Mouse (Mus musculus) embryonic facial prominence, embryonic 14.5 days (tissue): ENCODE data around the gene Dpp4. TPM values are rescaled to one million over a fixed set of nuclear protein-coding genes. Genes with fewer than 3 reads are reported as not detected.

Source experiments
- ATAC-seq: fragments of 200-750 bp; cut with Nextera tagmentation; 2 replicates; pipeline ENCODE4 v1.8.0; 2017; ENCODE audit warnings: low read depth, moderate number of reproducible peaks, moderate TSS enrichment
- DNase-seq: peaks from one replicate; pipeline ENCODE4 v3.0.0-alpha.2; 2015; ENCODE audit warnings: low spot score
- H3K27ac ChIP-seq: fragments of 300-500 bp; sonication (generic); replicated peaks from 2 replicates; pipeline ENCODE4 v1.5.1; 2014; ENCODE audit warnings: low read depth, mild to moderate bottlenecking, low read length, moderate library complexity
- H3K27me3 ChIP-seq: fragments of 300-500 bp; sonication (generic); replicated peaks from 2 replicates; pipeline ENCODE4 v1.6.1; 2014; ENCODE audit warnings: low read length; ENCODE audit not compliant: control insufficient read depth, insufficient read depth
- H3K36me3 ChIP-seq: fragments of 300-500 bp; sonication (generic); 2 replicates; pipeline ENCODE4 v1.6.1; 2014; ENCODE audit warnings: low read length, mixed read lengths; ENCODE audit not compliant: control insufficient read depth, insufficient read depth
- H3K4me1 ChIP-seq: fragments of 300-500 bp; sonication (generic); 2 replicates; pipeline ENCODE4 v1.6.1; 2014; ENCODE audit warnings: antibody characterized with exemption, low read length; ENCODE audit not compliant: control insufficient read depth, insufficient read depth
- H3K4me2 ChIP-seq: fragments of 300-500 bp; sonication (generic); 2 replicates; pipeline ENCODE4 v1.6.1; 2014; ENCODE audit warnings: low read depth, mild to moderate bottlenecking, low read length, moderate library complexity, mixed read lengths
- H3K4me3 ChIP-seq: fragments of 300-500 bp; sonication (generic); 2 replicates; pipeline ENCODE4 v1.5.1; 2014; ENCODE audit warnings: low read depth, mild to moderate bottlenecking, low read length
- H3K9ac ChIP-seq: fragments of 300-500 bp; sonication (generic); 2 replicates; pipeline ENCODE4 v1.6.1; 2014; ENCODE audit warnings: low read depth, mild to moderate bottlenecking, low read length, moderate library complexity, mixed read lengths
- H3K9me3 ChIP-seq: fragments of 300-500 bp; sonication (generic); 2 replicates; pipeline ENCODE4 v1.6.1; 2016; ENCODE audit warnings: low read length; ENCODE audit not compliant: control insufficient read depth
- WGBS: fragments of 180-500 bp; shearing (Covaris S2); extraction: QIAGEN DNeasy Blood & Tissue Kit; methylation state at CpG from one replicate; pipeline ENCODE4 v1.1.7; 2014; 5-methylcytosine and 5-hydroxymethylcytosine counted together
- polyA plus RNA-seq: library from polyadenylated mRNA; unstranded; fragments of >200 nt; fragmentation: Nextera tagmentation; extraction: Ambion mirVana; gene quantifications from 2 replicates; pipeline ENCODE4 v1.2.1, GENCODE M21; 2014

Dpp4 gene
- polyA plus RNA-seq, 1 experiment from 2014 or later: 9.7 TPM

- 82% methylated on average over 3 of the region's 3 CpGs for WGBS
- no peak overlapping the region for H3K27ac ChIP-seq
- DNase-seq: no peak
- H3K9me3 ChIP-seq: no peaks in the 10 kb centered on the region
- H3K9ac ChIP-seq: no peak overlapping the region
- no peaks in the 10 kb centered on the region for H3K27me3 ChIP-seq
- no peaks in the 10 kb centered on the region for H3K36me3 ChIP-seq
- H3K4me2 ChIP-seq: no peak overlapping the region
- no peak for ATAC-seq
- no peak overlapping the region for H3K4me3 ChIP-seq
- H3K4me1 ChIP-seq: no peaks in the 10 kb centered on the region
These were observed 92.5 kb downstream of the Dpp4 start for GRCm38 (mm10) chr2:62319489-62319888.

GRCm38 (mm10) chr2:62316930-62317329 lies 95.1 kb downstream of the Dpp4 start:
- no peak for ATAC-seq
- Histone ChIP-seq H3K9me3 (no peaks in the 10 kb centered on the region), H3K9ac (no peak overlapping the region), H3K27ac (no peak overlapping the region), H3K36me3 (no peaks in the 10 kb centered on the region), H3K4me3 (no peak overlapping the region), H3K27me3 (no peaks in the 10 kb centered on the region), H3K4me2 (no peak overlapping the region), H3K4me1 (no peaks in the 10 kb centered on the region)
- WGBS: 72% methylated on average over 2 of the region's 2 CpGs
- no peak for DNase-seq

GRCm38 (mm10) chr2:62307477-62307876 lies 104.6 kb downstream of the Dpp4 start:
- Histone ChIP-seq H3K9ac (no peak overlapping the region), H3K27me3 (no peaks in the 10 kb centered on the region), H3K36me3 (no peaks in the 10 kb centered on the region), H3K4me3 (no peak overlapping the region), H3K4me1 (no peaks in the 10 kb centered on the region), H3K4me2 (no peak overlapping the region), H3K27ac (no peak overlapping the region), H3K9me3 (no peaks in the 10 kb centered on the region)
- no peak for ATAC-seq
- DNase-seq: no peak
- WGBS: 75% methylated on average over 2 of the region's 2 CpGs

GRCm38 (mm10) chr2:62306978-62307377 lies 105.1 kb downstream of the Dpp4 start:
- DNase-seq (no peak), ATAC-seq (no peak)
- Histone ChIP-seq H3K27me3 (no peaks in the 10 kb centered on the region), H3K9ac (no peak overlapping the region), H3K9me3 (no peaks in the 10 kb centered on the region), H3K36me3 (no peaks in the 10 kb centered on the region), H3K4me2 (no peak overlapping the region), H3K4me1 (no peaks in the 10 kb centered on the region), H3K27ac (no peak overlapping the region), H3K4me3 (no peak overlapping the region)
- WGBS: 86% methylated on average over 5 of the region's 5 CpGs

GRCm38 (mm10) chr2:62301716-62302115 lies 110.3 kb downstream of the Dpp4 start:
- ATAC-seq: no peak
- no peak overlapping the region for H3K27ac ChIP-seq
- no peaks in the 10 kb centered on the region for H3K9me3 ChIP-seq

GRCm38 (mm10) chr2:62293846-62294245 lies 118.2 kb downstream of the Dpp4 start:
- Histone ChIP-seq H3K27me3 (no peaks in the 10 kb centered on the region), H3K4me1 (no peaks in the 10 kb centered on the region), H3K9me3 (no peaks in the 10 kb centered on the region), H3K4me3 (no peak overlapping the region), H3K27ac (no peak overlapping the region), H3K36me3 (no peaks in the 10 kb centered on the region), H3K4me2 (no peak overlapping the region), H3K9ac (no peak overlapping the region)
- ATAC-seq: 0 out of 2 replicates have a peak, but pooled peaks have one; percentile 18
- 29% methylated on average over 2 of the region's 2 CpGs for WGBS
- peak; percentile 45 for DNase-seq

More at GRCm38 (mm10) chr2:62301716-62302115, 110.3 kb downstream of the Dpp4 start:
- WGBS: 92% methylated on average over 2 of the region's 2 CpGs
- Histone ChIP-seq H3K36me3 (no peaks in the 10 kb centered on the region), H3K4me2 (no peak overlapping the region), H3K4me3 (no peak overlapping the region), H3K27me3 (no peaks in the 10 kb centered on the region), H3K4me1 (no peaks in the 10 kb centered on the region), H3K9ac (no peak overlapping the region)
- DNase-seq: no peak

- H3K9ac ChIP-seq: no peak overlapping the region
- no peaks in the 10 kb centered on the region for H3K36me3 ChIP-seq
- H3K27me3 ChIP-seq: no peaks in the 10 kb centered on the region
- no peak for DNase-seq
- H3K4me1 ChIP-seq: no peaks in the 10 kb centered on the region
- 59% methylated on average over 4 of the region's 4 CpGs for WGBS
- H3K4me2 ChIP-seq: no peak overlapping the region
- H3K27ac ChIP-seq: no peak overlapping the region
- H3K9me3 ChIP-seq: no peaks in the 10 kb centered on the region
- no peak overlapping the region for H3K4me3 ChIP-seq
- ATAC-seq: no peak
These were observed 124.5 kb downstream of the Dpp4 start for GRCm38 (mm10) chr2:62287532-62287931.

GRCm38 (mm10) chr2:62285847-62286246 lies 126.2 kb downstream of the Dpp4 start:
- no peak overlapping the region for H3K4me3 ChIP-seq
- DNase-seq: no peak
- 2% methylated on average over 2 of the region's 2 CpGs for WGBS

GRCm38 (mm10) chr2:62285026-62285425 lies 127.0 kb downstream of the Dpp4 start:
- DNase-seq: no peak
- Histone ChIP-seq H3K4me2 (no peak overlapping the region), H3K4me1 (no peaks in the 10 kb centered on the region), H3K27me3 (no peaks in the 10 kb centered on the region), H3K27ac (no peak overlapping the region), H3K4me3 (no peak overlapping the region), H3K9me3 (no peaks in the 10 kb centered on the region), H3K36me3 (no peaks in the 10 kb centered on the region), H3K9ac (no peak overlapping the region)
- WGBS: 82% methylated on average over 2 of the region's 2 CpGs
- ATAC-seq: no peak

More at GRCm38 (mm10) chr2:62285847-62286246, 126.2 kb downstream of the Dpp4 start:
- H3K9me3 ChIP-seq: no peaks in the 10 kb centered on the region
- H3K36me3 ChIP-seq: no peaks in the 10 kb centered on the region
- no peaks in the 10 kb centered on the region for H3K4me1 ChIP-seq
- no peaks in the 10 kb centered on the region for H3K27me3 ChIP-seq
- H3K4me2 ChIP-seq: no peak overlapping the region
- no peak for ATAC-seq
- H3K9ac ChIP-seq: no peak overlapping the region
- no peak overlapping the region for H3K27ac ChIP-seq
